Mouse (Mus musculus): ENCODE data around the gene Psap. TPM values are rescaled to one million over a fixed set of nuclear protein-coding genes. Genes with fewer than 3 reads are reported as not detected.

Psap gene
- polyA plus RNA-seq, 1 experiment from 2014 or later, result 63.6 TPM

GRCm38 (mm10) chr10:60341528-60341927 lies 64.1 kb downstream of the Psap start:
- H3K4me3 ChIP-seq (ENCODE audit: low read depth, low read length), result no peak overlapping the region
- H3K27me3 ChIP-seq (ENCODE audit: control insufficient read depth, insufficient read depth, low read length), result no peaks in the 10 kb centered on the region
- no peaks in the 10 kb centered on the region for H3K9me3 ChIP-seq (ENCODE audit: control insufficient read depth, low read length)
- DNase-seq (ENCODE audit: low spot score) (no peak), ATAC-seq (replicated peaks; ENCODE audit: low FRiP score) (no peak)
- WGBS, result 82% methylated on average over 9 of the region's 9 CpGs
- H3K27ac ChIP-seq (ENCODE audit: low read depth, low read length), result no peak overlapping the region
- H3K36me3 ChIP-seq (ENCODE audit: control insufficient read depth, insufficient read depth, low read length), result no peaks in the 10 kb centered on the region
- H3K9ac ChIP-seq (ENCODE audit: low read length), result no peak overlapping the region
- 0 out of 2 replicates have a peak, but pooled peaks cover 1% of the 10 kb centered on the region for H3K4me1 ChIP-seq (replicated peaks; ENCODE audit: control insufficient read depth, insufficient read depth, low read length)
- no peak overlapping the region for H3K4me2 ChIP-seq (ENCODE audit: low read depth, low read length, severe bottlenecking)

- ATAC-seq (replicated peaks; ENCODE audit: low FRiP score), result no peak
- WGBS, result 86% methylated on average over 3 of the region's 3 CpGs
- peaks cover 7% of the 10 kb centered on the region; the same call in 1 of the 2 replicates for H3K4me1 ChIP-seq (replicated peaks; ENCODE audit: control insufficient read depth, insufficient read depth, low read length)
- no peak overlapping the region for H3K4me3 ChIP-seq (ENCODE audit: low read depth, low read length)
- no peaks in the 10 kb centered on the region for H3K9me3 ChIP-seq (ENCODE audit: control insufficient read depth, low read length)
- no peak overlapping the region for H3K9ac ChIP-seq (ENCODE audit: low read length)
- peaks cover 10% of the 10 kb centered on the region; the same call in 1 of the 2 replicates for H3K27me3 ChIP-seq (ENCODE audit: control insufficient read depth, insufficient read depth, low read length)
- H3K27ac ChIP-seq (ENCODE audit: low read depth, low read length), result no peak overlapping the region
- no peaks in the 10 kb centered on the region for H3K36me3 ChIP-seq (ENCODE audit: control insufficient read depth, insufficient read depth, low read length)
- H3K4me2 ChIP-seq (ENCODE audit: low read depth, low read length, severe bottlenecking), result no peak overlapping the region
- DNase-seq (ENCODE audit: low spot score), result no peak
Observed at GRCm38 (mm10) chr10:60344111-60344510, 66.7 kb downstream of the Psap start.

- Histone ChIP-seq H3K4me2 (ENCODE audit: low read depth, low read length, severe bottlenecking) (no peak overlapping the region), H3K4me1 (replicated peaks; ENCODE audit: control insufficient read depth, insufficient read depth, low read length) (peaks cover 7% of the 10 kb centered on the region; the same call in 1 of the 2 replicates), H3K27me3 (ENCODE audit: control insufficient read depth, insufficient read depth, low read length) (peaks cover 10% of the 10 kb centered on the region; the same call in 1 of the 2 replicates), H3K36me3 (ENCODE audit: control insufficient read depth, insufficient read depth, low read length) (no peaks in the 10 kb centered on the region), H3K9me3 (ENCODE audit: control insufficient read depth, low read length) (no peaks in the 10 kb centered on the region), H3K4me3 (ENCODE audit: low read depth, low read length) (no peak overlapping the region), H3K9ac (ENCODE audit: low read length) (no peak overlapping the region), H3K27ac (ENCODE audit: low read depth, low read length) (no peak overlapping the region)
- DNase-seq (ENCODE audit: low spot score) (no peak), ATAC-seq (replicated peaks; ENCODE audit: low FRiP score) (no peak)
- WGBS, result 76% methylated on average over 4 of the region's 4 CpGs
Observed at GRCm38 (mm10) chr10:60346056-60346455, 68.6 kb downstream of the Psap start.

GRCm38 (mm10) chr10:60346701-60347405 lies 69.4 kb downstream of the Psap start, which contains the start of gene Vsir:
Gene Vsir (plus strand): TSS chr10:60346851.
- Histone ChIP-seq H3K36me3 (ENCODE audit: control insufficient read depth, insufficient read depth, low read length) (no peaks in the 10 kb centered on the region), H3K4me2 (ENCODE audit: low read depth, low read length, severe bottlenecking) (peak within 1 kb of the TSS; percentile 54), H3K27ac (ENCODE audit: low read depth, low read length) (no peak within 1 kb of the TSS), H3K27me3 (ENCODE audit: control insufficient read depth, insufficient read depth, low read length) (peaks cover 10% of the 10 kb centered on the region; the same call in 1 of the 2 replicates), H3K4me1 (replicated peaks; ENCODE audit: control insufficient read depth, insufficient read depth, low read length) (peaks cover 13% of the 10 kb centered on the region; the same call in 1 of the 2 replicates), H3K9ac (ENCODE audit: low read length) (peak within 1 kb of the TSS; percentile 45), H3K4me3 (ENCODE audit: low read depth, low read length) (peak within 1 kb of the TSS; percentile 28), H3K9me3 (ENCODE audit: control insufficient read depth, low read length) (no peaks in the 10 kb centered on the region)
- no peak; the same call in 1 of the 2 replicates for ATAC-seq (replicated peaks; ENCODE audit: low FRiP score)
- peak; percentile 91 for DNase-seq (ENCODE audit: low spot score)
- 0% methylated on average over 37 of the region's 37 CpGs for WGBS

DNA sequence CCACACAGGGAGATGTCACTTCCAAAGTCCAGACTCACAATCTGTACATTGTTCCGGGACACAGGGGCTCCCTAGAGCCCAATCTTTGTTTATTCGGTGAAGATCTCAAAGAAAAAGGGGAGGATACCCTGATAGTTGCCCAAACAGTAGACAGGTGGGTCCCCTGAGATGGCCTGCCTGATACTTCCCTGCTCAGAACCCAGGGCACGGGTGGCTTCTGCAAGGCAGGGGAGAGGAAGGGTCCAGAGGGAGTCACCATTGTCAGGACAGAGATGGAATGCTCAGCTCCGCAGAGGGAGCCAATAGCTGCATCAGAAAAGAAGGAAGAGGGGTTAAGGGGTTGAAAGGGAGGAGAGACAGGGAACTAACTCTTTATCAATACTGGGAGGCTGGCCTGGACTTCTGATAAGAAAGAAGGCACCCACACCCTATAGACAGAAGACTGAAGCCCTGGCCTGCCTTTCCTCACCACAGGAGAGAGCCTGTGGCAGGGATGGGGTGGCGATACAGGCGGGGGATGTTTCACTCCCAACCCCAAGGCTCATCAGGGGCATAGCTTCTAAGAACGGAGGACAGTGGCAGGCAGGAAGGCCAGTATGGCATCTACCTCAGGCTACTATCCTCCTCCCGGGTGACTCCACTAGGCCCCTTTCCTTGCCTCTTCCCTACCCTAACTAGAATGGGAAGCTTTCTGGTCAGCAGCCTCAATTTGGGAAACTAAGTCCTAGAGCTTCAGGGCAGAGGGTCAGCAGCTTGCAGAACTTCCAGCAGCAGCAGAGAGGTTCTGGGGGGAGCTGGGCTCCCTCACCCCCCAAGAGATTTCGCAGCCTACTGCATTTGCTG lies 70.6 kb downstream of the Psap start:
- Histone ChIP-seq H3K4me1 (replicated peaks; ENCODE audit: control insufficient read depth, insufficient read depth, low read length) (peaks cover 16% of the 10 kb centered on the region; the same call in 1 of the 2 replicates), H3K36me3 (ENCODE audit: control insufficient read depth, insufficient read depth, low read length) (no peaks in the 10 kb centered on the region), H3K4me3 (ENCODE audit: low read depth, low read length) (no peak overlapping the region), H3K4me2 (ENCODE audit: low read depth, low read length, severe bottlenecking) (no peak overlapping the region), H3K9ac (ENCODE audit: low read length) (no peak overlapping the region), H3K9me3 (ENCODE audit: control insufficient read depth, low read length) (no peaks in the 10 kb centered on the region), H3K27ac (ENCODE audit: low read depth, low read length) (no peak overlapping the region), H3K27me3 (ENCODE audit: control insufficient read depth, insufficient read depth, low read length) (peaks cover 10% of the 10 kb centered on the region; the same call in 1 of the 2 replicates)
- WGBS, result 33% methylated on average over 9 of the region's 9 CpGs
- DNase-seq (ENCODE audit: low spot score) (no peak), ATAC-seq (replicated peaks; ENCODE audit: low FRiP score) (no peak)

DNA sequence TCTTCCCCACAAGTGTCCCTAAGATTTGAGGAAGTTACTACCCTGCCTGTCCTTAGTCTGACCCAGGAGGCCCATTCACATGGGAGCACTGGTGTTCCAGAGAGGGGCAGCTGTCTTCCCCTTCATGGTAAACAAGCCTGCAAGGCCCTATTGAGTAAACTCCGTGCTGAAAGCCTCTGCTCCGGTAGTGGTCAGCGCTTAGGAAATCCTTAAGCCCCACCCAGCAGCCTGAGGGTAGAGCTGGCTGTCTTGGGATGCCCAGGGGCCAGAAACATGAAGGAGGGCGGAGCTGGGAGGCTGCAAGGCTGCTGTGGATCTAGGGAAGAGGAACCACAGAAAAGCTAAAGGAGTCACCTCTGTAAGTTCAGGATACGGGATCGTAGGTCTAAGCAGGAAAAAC lies 71.6 kb downstream of the Psap start:
- Histone ChIP-seq H3K36me3 (ENCODE audit: control insufficient read depth, insufficient read depth, low read length) (no peaks in the 10 kb centered on the region), H3K4me2 (ENCODE audit: low read depth, low read length, severe bottlenecking) (no peak overlapping the region), H3K27me3 (ENCODE audit: control insufficient read depth, insufficient read depth, low read length) (peaks cover 10% of the 10 kb centered on the region; the same call in 1 of the 2 replicates), H3K4me1 (replicated peaks; ENCODE audit: control insufficient read depth, insufficient read depth, low read length) (peaks cover 16% of the 10 kb centered on the region; the same call in 1 of the 2 replicates), H3K9ac (ENCODE audit: low read length) (no peak overlapping the region), H3K4me3 (ENCODE audit: low read depth, low read length) (no peak overlapping the region), H3K9me3 (ENCODE audit: control insufficient read depth, low read length) (no peaks in the 10 kb centered on the region), H3K27ac (ENCODE audit: low read depth, low read length) (no peak overlapping the region)
- 41% methylated on average over 6 of the region's 6 CpGs for WGBS
- DNase-seq (ENCODE audit: low spot score) (no peak), ATAC-seq (replicated peaks; ENCODE audit: low FRiP score) (no peak)

- 81% methylated on average over 5 of the region's 5 CpGs for WGBS
- Histone ChIP-seq H3K4me2 (ENCODE audit: low read depth, low read length, severe bottlenecking) (no peak overlapping the region), H3K27ac (ENCODE audit: low read depth, low read length) (no peak overlapping the region), H3K36me3 (ENCODE audit: control insufficient read depth, insufficient read depth, low read length) (no peaks in the 10 kb centered on the region), H3K27me3 (ENCODE audit: control insufficient read depth, insufficient read depth, low read length) (peaks cover 10% of the 10 kb centered on the region; the same call in 1 of the 2 replicates), H3K4me1 (replicated peaks; ENCODE audit: control insufficient read depth, insufficient read depth, low read length) (peaks cover 16% of the 10 kb centered on the region; the same call in 1 of the 2 replicates), H3K9me3 (ENCODE audit: control insufficient read depth, low read length) (no peaks in the 10 kb centered on the region), H3K4me3 (ENCODE audit: low read depth, low read length) (no peak overlapping the region), H3K9ac (ENCODE audit: low read length) (no peak overlapping the region)
- no peak for DNase-seq (ENCODE audit: low spot score)
- no peak for ATAC-seq (replicated peaks; ENCODE audit: low FRiP score)
Observed at GRCm38 (mm10) chr10:60349644-60350043, 72.2 kb downstream of the Psap start.

DNA sequence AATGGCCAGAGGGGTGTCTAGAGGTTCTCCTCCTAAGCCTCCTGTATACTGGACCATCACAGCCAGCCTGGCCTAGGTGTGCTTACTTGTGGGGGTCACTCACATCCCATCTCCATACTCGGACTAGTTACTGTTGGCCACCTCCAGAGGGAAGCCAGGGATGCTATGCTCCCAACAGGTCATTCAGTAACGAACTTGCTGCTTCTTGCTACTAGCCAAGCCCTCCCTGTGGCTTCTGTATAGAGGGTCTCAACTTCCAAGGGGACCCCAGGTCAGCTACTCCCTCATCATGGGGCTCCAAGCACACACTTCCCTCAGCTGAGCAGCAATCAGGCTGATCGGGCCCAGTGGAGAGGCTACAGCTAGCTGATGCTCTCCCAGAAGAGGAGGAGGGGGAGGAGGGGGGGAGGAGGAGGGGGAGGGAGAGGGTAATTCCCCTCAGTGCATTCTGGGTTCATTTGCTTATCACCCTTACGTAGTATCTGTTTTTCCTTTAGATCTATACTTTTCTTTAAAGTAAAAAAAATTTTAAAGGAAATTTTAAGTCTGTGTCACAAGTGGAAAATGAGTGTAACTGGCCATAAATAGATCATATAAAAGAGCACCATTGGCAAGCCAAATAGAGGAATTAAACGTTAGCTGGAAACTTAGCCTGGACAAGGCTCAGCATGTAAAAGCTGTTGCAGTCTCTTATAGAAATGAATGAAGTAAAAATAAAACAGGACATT lies 72.8 kb downstream of the Psap start:
- H3K27ac ChIP-seq (ENCODE audit: low read depth, low read length), result no peak overlapping the region
- 48% methylated on average over 5 of the region's 5 CpGs for WGBS

More for the DNA sequence above, 72.8 kb downstream of the Psap start:
- Histone ChIP-seq H3K36me3 (ENCODE audit: control insufficient read depth, insufficient read depth, low read length) (no peaks in the 10 kb centered on the region), H3K27me3 (ENCODE audit: control insufficient read depth, insufficient read depth, low read length) (peaks cover 10% of the 10 kb centered on the region; the same call in 1 of the 2 replicates), H3K9ac (ENCODE audit: low read length) (no peak overlapping the region), H3K9me3 (ENCODE audit: control insufficient read depth, low read length) (no peaks in the 10 kb centered on the region), H3K4me1 (replicated peaks; ENCODE audit: control insufficient read depth, insufficient read depth, low read length) (peaks cover 14% of the 10 kb centered on the region; the same call in 1 of the 2 replicates), H3K4me3 (ENCODE audit: low read depth, low read length) (no peak overlapping the region), H3K4me2 (ENCODE audit: low read depth, low read length, severe bottlenecking) (no peak overlapping the region)
- ATAC-seq (replicated peaks; ENCODE audit: low FRiP score) (no peak), DNase-seq (ENCODE audit: low spot score) (no peak)
